Mouse (Mus musculus): ENCODE data around the gene Psenen.

GRCm38 (mm10) chr7:30564970-30565571, 1.6 kb upstream of the Psenen start, which contains the start of gene Igflr1:
- no peak for TF ChIP-seq CTCF (conservative IDR thresholded peaks at IDR 0.05; ENCODE audit: low read length)
- no peak for TF ChIP-seq NANOG (IDR thresholded peaks at IDR 0.05; ENCODE audit: borderline replicate concordance, low read length)
- no peak for TF ChIP-seq POU5F1 (IDR thresholded peaks at IDR 0.05; ENCODE audit: borderline replicate concordance, low read length)
